Mouse (Mus musculus) A20 (cell line): ENCODE results near the gene Tubg2.
A peak's percentile ranks its signal among the peaks of the same experiment; 100 is the strongest.
"Not testable (repeated sequence)": the region's sequence is repeated elsewhere in the genome, so short reads cannot be mapped to it uniquely, and the experiment has no call there.

ENCODE experiments used
- DNase-seq: peaks from one replicate; pipeline ENCODE4 v3.0.0-alpha.2; 2011; ENCODE audit warnings: low read depth, low spot score

Tubg2 gene

DNA sequence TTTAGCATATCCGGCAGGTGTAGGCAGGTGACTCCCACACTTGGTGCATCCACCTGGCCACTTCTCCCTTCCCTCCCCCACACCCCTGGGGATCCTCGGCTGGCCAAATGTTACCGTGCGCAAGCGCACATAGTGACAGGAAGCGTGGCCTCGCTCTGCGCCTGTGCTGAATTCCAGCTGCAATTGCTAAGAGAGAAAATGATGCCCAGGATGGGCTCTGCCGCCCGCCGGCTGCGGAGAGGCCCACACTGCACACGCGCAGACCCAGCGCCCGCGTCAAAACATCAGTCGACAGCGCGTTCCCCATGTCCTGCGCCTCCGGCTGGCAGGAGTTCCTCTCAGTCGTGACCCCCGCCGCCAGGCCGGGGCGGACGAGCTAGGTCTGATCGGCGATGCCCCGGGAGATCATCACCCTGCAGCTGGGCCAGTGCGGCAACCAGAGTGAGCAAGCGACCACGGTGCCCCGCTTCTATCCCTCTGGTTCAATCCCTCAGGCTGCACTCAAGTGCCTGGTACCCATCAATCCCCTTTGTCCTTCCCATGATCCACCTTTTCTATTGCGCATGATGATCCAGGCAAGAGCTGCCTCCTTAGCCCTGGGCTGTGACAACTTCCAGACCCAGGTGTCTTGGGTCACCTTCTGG is at the start of gene Tubg2:
Gene Tubg2 (plus strand): TSS at position 180 of the 644 bp plus-strand sequence.
- peak; percentile 97 for DNase-seq

DNA sequence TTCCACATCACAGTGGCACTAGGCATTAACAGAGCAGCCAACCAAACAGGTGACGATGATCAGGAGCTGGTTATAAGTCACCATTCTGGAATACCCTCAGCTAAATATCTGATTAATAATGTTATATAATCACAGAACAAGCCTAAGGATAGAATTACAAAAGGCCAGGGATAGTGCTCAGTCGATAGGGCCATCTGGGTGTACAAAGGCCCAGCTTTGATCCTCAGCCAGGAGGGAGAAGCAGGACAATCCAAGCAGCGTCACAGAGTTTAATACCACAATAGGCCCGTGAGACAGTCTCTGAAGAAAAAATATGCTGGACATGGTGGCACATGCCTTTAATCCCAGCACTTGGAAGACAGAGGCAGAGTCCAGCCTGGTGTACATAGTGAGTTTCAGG is 46.4 kb upstream of the Tubg2 start:
- DNase-seq = no peak

DNA sequence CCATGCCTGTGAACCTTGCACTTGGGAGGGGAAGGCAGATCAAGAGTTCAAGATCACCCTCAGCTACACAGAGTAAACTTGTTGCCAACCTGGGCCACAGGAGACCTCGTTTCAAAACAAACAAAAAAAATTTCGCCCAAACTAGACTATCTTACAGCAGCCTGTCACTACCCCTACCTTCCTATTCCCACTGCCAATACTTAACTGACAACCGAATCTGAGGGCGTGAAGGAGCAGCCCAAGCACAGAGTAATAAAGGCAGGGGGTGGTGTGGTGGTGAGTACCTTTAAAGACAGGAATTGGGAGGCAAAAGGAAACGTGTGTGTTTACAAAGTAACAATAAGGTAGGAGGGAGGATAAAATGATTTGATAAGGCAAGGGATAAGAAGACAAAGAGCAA is 45.0 kb upstream of the Tubg2 start:
- no peak for DNase-seq

DNA sequence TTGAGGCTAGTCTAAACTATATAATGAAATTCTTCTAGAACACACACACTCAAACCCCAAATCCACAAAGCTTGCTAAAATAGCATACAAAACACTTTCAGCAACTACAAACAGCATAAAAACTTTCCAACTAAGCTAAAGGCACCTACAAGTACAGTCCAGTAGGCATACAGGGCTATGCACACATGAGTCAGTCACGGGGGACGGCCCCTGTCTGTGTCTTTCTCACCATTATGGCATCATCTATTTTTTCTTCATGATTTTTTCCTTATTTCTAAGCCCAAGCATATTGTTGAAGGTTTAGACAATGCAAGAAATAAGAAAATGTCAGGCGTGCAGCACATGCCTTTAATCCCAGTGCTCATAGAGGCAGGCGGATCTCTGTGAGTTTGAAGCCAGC is 44.5 kb upstream of the Tubg2 start:
- no peak for DNase-seq

DNA sequence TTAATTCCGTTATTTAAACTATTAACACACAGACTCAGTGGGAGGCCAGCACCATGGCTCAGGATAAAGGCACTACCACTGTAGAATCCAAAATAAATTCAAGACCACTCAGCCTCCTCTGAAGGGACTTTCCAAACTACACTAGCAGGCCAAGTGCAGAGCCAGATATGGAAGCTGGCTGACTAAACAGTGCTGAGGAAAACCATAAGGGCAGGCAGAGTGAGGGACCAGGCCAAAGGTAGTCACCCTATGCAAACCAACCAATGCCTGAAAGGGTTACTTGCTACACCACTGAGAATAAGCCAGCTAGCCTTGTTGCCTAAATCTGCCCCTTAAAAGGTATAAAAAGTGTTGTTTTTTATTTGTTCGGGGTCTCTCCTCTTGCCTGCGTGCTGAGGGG is 43.5 kb upstream of the Tubg2 start:
- no peak for DNase-seq

DNA sequence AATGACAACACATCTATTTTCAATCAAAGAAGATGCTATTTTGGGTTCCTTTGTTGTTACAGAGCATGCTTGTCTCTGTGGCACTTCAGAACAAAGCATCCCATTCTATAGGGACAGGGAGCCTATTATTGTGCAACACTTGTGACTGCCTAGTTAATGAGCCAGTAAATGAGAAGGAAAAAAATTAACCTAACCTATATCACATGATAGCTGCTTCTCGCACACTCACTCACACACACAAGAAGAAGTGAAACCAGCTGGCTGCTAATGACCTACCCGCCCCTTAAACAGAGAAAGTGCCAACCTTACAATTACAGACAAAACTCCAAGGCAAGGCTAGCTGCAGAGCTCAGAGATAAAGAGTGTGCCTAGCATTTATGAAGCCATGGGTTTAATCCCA is 40.1 kb upstream of the Tubg2 start:
- DNase-seq = peak; percentile 79

DNA sequence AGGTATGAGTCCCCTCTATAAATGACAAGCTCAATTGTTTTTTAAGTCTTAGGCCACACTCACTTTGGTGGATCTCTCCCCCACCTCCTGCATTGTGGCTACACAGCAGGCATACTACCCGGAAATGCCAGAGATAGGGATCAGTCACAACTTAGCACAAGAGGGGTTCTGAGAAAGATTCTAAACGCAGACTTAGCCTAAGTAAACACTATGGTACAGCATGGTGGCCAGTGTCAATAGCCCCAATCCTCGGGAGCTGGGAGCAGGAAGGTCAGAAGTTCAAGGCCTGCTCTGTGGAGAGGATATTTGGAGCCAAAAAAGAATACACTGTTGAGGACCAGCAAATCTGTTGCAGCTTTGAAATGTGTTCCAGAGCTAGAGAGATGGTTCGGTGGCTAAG is 37.6 kb upstream of the Tubg2 start:
- DNase-seq = no peak

DNA sequence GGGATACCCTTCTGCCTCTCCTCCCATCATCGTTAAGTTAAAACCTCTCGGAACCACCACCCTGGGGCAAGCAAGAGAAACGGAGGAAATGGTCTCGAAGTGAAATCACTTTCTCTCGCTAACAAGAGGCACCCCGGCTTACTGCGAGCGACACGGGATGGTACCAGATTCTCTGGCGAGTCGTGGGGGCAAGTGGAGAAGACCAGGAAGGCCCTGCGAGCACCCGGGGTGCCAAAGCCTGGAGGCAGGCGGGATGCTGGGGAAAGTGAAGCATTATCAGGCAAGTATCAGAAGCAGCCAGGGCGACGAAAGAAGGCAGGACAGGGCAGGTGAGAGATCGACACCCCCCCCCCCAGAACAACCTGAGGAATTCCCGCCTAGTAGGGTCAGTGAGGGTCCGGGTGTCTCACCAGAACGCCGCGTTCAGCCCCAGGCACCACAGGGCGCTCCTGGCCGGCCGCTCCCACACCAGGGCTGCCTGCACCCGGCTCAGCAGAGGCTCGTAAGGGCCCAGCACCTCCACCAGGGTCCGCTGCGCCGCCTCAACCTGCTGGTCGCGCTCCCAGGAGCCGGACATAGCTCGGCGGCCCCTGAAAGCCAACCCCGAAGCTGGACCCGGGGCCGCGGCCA is 36.5 kb upstream of the Tubg2 start:
- DNase-seq = no peak

DNA sequence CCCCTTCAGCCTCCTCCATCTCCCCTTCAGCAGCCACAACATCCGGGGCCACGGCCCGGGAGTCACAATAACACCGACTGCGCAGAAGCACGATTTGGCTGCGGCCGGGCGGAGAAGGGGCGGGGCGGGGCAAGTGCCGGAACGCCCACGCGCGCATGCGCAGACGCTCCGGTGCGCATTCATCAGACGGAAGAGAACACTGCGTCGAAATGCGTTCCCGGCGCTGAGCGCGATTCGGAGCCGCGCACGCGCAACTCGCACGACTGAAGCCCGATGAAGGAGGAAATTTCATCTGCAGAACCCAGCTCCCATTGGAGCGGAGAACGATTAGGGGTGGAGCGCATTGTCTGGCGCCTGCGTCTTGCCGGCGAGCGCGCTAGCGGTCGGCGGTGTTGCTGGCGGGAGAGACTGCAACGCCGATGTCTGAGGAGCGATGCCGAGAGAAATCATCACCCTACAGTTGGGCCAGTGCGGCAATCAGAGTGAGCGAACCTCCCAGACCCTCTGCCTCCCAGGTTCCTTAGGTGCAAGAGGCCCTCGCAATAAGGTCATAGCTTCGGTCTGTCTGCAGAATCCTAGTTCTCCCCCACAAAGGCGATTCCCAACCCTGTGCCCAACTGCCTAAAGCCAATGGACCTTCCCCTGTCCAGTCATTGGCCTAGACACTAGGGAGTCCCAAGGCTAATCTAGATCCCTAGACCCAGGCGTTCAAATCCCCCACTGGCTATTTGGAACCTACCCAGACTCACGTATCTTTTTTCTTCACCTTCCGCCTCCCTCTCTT is 35.8 kb upstream of the Tubg2 start, which contains the start of the genes Retreg3 and Tubg1:
Gene Retreg3 (minus strand): TSS at position 133 of the 784 bp plus-strand sequence.
Gene Tubg1 (plus strand): TSS at position 178 of the 784 bp plus-strand sequence.
- DNase-seq = peak; percentile 100

DNA sequence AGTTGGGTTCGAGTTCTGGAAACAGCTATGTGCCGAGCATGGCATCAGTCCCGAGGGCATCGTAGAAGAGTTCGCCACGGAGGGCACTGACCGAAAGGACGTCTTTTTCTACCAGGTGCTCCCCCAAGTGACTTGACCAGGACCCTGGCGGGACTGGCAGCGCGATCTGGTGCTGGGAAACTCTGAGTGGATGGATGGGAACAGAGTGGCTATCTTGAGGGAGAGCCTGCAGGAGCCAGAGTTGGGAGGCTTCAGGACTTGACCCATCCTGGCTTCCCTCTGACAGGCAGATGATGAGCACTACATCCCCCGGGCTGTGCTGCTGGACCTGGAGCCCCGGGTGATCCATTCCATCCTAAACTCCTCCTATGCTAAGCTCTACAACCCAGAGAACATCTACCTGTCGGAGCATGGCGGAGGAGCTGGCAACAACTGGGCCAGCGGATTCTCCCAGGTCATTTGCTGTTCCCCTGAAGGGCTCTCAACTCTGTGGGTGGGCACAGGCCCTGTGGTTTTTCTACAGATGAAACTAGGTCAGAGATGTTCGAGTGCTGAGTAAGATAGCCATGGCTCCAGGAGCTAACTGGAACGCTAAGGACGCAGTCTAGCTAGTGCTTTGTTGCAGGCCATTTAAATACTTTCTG is 35.0 kb upstream of the Tubg2 start:
- DNase-seq = no peak

DNA sequence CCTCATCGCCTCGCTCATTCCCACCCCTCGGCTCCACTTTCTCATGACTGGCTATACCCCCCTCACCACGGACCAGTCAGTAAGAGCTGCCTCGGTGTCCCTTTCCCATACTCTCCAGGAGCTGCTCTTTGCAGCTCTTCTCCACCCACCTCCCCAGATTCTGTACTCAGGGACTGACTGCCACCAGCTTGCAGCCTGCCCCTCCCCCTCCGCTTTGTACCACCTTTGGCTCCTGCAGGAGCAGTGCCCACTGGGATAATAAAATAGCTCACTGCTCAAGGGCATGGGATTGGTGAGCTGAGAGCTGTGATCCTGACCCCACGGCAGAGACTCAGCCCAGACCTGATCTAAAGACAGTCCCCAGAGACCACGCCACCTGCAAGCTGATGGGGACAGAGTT is 31.2 kb upstream of the Tubg2 start:
- DNase-seq = not testable (repeated sequence)

DNA sequence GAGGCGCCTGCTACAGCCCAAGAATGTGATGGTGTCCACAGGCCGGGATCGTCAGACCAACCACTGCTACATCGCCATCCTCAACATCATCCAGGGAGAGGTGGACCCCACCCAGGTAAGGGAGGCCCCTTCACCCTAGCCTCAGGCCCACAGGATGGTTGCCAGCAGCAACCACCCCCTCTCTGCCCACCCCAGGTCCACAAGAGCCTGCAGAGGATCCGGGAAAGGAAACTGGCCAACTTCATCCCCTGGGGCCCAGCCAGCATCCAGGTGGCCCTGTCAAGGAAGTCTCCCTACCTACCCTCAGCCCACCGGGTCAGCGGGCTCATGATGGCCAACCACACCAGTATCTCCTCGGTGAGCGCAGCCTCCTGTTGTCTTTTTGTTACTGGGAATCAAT is 30.7 kb upstream of the Tubg2 start:
- DNase-seq = not testable (repeated sequence)

DNA sequence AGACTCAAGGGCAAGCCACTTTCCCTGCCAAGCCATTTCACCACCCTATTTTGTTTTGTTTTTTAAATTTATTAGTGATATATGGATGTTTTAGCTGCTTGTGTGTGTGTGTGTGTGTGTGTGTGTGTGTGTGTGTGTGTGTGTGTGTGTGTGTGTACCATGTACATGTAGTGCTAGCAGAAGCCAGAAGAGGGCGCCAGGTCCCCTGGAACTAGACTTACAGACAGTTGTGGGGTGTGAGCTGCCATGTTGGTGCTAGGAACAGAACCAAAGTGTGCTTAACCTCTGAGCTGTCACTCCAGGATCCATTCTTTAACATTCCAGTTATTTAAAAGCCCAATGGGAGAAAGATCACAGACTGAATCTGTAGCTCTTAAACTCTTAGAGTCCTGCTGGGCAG is 28.6 kb upstream of the Tubg2 start:
- DNase-seq = peak; percentile 49

DNA sequence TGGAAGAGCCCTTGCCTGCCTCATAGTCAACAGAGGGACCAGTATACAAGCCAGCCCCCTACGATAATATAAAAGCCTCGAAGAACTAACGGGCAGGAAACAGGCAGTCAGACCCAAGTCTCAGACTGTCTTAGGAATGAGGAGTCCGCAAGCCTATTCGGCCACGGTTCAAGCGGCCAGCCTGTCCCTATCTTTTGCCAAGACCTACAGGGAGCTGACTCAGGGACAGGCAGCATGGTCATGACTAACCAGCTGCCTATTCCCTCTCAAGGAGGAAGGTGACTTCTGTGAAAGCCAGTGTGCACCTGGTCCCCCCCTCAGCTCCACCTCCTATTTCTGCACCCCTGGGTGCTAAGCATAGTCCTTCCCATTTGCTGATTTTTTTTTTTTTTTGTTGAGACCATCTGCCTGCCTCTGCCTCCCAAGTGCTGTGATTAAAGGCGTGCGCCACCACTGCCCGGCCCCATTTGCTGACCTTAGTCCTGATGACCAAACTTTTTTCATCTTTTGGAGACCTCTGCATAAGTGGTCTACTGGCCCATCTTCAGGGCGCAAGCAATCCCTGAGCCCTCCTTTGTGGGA is 26.6 kb upstream of the Tubg2 start:
- DNase-seq = peak; percentile 71

DNA sequence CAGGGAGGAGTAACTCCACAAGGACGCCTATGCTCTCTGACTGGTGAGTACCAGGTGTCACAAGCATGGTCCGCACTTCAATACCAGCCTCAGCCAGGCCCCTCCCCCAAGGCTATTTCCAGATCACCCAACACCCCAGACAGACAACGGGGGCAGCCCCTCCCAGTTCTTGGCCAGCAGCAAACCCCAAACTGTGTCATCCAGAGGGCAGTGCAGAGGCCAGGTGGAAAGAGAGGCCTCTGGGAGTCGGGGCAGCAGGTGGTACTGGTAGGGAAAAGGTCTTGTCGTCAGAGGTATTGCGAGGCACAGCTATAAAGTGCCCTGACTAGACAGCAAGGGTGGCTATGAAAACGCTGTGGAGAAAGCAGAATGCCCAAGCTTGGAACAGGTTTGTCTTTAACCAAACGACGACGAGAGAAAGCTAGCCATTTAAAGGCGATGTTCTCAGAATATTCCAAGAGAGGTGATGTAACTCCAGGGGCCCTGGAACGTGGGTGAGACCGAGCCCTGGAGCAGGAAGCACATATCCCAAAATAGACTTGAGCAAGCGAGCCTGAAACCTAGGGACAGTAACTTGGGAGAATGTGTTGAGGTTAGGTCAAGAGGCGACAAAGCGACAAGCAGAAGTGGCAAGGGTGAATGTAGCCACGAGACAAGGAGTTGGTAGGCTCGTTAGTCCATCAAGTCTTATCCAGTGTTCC is 25.5 kb upstream of the Tubg2 start:
- DNase-seq = peak; percentile 94

DNA sequence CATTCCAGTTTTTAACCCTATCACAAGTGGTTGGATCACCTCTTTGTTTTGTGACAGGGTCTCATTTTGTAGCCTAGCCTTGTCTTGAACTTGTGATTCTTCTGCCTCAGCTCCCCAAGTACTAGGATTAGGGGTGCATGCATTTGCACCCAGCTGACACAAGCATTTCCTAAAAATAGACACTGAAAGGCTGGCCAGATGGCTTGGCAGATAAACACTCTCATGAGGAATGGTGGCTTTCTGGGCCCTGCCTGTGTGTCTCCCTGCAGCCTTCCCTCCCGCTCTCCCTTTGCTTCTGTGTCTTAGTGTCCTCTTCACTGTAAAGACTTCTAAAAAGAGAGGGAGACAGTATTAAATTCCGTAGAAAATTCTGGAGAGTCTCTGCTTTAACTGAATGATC is 24.5 kb upstream of the Tubg2 start:
- DNase-seq = no peak

DNA sequence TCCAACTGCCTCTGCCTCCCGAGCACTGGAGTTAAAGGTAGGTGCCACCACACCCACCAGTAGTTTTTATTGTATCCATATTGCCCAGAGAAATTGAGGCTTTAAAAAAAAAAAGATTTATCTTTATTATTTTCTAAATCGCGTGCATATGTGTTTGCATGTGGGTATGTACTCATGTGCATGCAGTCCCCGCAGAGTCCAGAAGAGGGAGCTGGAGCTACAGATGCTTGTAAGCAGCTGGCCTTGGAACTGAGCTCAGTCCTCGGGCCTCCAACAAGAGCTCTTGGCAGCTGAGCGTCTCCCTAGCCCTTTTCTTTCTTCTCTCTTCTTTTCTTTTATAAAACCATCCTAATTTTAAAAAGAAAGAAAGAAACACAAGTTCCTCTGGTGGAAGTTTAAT is 24.0 kb upstream of the Tubg2 start:
- peak; percentile 72 for DNase-seq

DNA sequence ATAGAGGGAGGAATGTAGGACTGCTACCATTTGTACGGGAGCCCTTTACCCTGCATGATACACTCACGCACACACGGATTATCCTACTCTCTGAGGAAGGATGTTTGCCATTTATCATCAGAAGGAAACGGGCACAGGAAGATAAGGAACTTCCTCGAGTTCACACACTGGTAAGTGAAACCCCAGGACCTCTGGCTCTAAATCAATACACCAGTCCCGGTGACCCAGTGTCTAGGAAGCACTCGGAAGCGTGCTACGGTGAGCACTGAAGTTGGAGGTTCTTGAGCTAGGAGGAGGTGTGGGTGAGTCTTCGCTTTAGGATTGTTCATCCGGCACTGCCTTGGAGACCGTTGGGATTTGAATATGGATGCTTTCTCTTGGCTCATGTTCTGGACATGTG is 22.7 kb upstream of the Tubg2 start:
- DNase-seq = no peak

DNA sequence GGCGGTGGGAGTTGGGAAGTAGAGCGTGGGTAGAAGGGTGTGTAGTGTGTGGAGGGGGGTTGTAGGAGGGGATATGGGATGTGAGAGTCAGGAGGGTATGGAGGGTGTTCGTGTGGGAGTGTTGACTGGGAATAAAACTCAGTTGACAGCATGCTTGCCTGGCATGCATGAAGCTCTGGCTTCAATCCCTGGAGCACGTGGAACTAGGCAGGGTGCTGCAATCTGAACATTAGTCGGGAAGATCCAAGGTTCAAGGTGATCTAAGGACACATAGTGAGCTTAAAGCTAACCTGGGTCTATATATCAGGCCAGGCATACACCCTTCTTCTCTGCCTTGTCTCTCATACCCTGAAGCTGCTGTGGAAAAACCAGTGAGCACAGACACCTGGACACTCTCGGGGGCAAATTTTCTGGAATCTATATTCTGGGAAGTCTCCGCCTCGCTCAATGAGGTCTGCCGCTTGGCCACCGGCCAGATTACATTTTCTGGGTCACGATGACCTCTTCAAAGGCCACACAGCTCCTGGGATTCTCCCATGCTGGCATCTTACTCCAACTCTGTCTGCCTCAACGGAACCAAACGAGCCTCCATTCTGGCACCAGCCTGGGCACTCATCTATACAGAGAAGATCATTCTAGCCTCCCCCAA is 21.4 kb upstream of the Tubg2 start:
- no peak for DNase-seq

DNA sequence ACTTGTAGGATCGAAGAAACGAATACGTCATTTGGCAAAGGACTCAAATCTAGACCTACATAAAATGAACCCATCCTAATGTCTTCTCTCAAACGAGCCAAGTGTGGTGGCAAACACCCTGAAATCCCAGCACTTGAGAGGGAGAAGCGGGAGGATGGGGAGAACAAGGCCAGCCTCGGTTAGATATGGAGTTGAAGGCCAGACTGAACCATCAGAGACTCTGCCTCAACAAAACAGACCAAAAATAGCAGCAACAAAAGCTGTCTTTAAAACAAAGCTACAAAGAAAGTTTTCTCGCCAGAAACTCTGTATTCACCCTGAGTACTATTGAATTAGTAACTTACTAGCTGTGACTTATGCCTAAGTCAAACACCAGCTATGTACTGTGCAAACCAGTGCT is 18.7 kb upstream of the Tubg2 start:
- DNase-seq = no peak
